Mouse (Mus musculus): ENCODE results near the gene Kiss1.

GRCm38 (mm10) chr1:133372113-133372512 is 50.4 kb downstream of the Kiss1 start:
- TF ChIP-seq CTCF (IDR thresholded peaks at IDR 0.05; ENCODE audit: borderline replicate concordance, insufficient read depth, low read depth, low read length) (no peak), POLR2A (IDR thresholded peaks at IDR 0.05; ENCODE audit: borderline replicate concordance, insufficient read depth, low read length) (no peak)
